Mouse (Mus musculus): ENCODE results near the gene Ddb2.

Ddb2 gene

GRCm38 (mm10) chr2:91236601-91237510 lies at the start of gene Ddb2:
TSS of gene Ddb2 (minus strand) at chr2:91236982.
- DNase-seq (ENCODE audit: low read depth, low spot score): peak; percentile 93

- DNase-seq (ENCODE audit: low read depth, low spot score): no peak
These were observed 49.2 kb upstream of the Ddb2 start for GRCm38 (mm10) chr2:91285885-91286505.

GRCm38 (mm10) chr2:91284375-91285199 lies 47.8 kb upstream of the Ddb2 start:
- DNase-seq (ENCODE audit: low read depth, low spot score): no peak

DNA sequence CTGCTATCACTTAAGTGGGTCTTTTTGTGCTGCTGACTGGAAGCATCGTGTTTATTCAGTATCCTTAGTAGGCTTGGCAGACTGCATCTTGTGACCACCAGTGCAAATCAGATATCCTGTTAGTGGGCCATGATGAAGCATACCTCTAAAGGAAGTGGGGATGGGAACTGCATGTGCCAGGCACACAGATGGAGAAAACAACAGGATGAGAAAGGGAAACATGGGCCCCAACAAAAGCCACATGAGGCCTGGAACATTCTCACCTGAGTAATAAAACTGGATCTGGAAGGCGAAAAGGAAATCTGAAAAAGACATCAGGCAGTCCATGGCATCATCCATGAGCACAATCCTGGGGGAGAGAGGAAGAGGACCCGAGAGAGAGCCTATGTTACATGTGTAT lies 47.2 kb upstream of the Ddb2 start:
- no peak for DNase-seq (ENCODE audit: low read depth, low spot score)

- DNase-seq (ENCODE audit: low read depth, low spot score): no peak
These were observed 44.6 kb upstream of the Ddb2 start for GRCm38 (mm10) chr2:91281366-91281765.

GRCm38 (mm10) chr2:91279372-91279755 lies 42.6 kb upstream of the Ddb2 start:
- no peak for DNase-seq (ENCODE audit: low read depth, low spot score)

DNA sequence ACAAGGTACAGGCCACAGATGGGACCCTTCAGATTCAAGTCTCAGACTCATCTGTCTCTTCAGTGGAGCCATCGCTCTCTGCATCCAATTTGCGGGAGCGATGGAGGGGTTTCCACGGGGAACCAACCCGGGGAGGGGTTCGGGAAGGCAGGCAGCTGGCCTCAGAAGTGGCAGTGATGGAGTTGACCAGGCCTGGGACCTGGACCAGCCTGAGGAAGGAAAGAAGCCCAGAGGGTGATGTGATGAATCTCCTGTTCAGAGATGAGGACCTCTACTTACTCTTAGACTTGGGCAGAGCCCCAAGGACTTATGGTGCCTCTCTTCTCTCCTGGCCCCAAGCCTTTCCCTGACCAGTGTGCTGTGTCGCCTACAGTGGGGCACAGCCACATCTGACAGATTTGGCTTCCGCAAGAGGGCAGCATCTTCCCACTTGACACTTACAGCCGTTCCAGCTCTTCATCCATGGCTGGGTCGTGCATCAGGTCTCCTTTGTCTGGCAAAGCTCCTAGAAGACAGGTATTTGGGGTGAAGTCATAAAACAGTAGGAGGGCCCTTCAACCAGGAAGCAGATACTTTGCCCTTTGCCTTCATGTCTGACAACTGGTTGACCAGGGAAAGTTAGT lies 42.1 kb upstream of the Ddb2 start:
- no peak for DNase-seq (ENCODE audit: low read depth, low spot score)

DNA sequence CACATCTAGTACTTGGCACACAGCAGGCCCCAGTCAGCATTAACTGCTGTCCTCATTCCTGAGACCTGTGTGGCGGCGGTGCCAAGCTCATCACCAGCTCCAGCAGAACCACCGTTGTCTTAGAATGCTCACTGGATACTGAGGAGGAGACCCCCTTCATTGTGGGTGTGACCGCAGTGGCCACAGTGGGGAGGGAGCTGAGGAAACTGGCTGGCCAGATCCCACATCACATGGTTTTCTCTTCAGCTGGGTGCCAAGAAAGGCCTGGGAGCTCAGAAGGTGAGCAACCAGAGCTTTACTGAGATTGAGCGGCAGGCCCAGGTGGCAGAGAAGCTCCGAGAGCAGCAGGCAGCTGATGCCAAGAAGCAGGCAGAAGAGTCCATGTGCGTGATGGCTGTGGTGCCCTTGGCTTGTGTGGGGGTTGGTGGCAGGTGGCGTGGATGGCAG lies 32.9 kb upstream of the Ddb2 start:
- no peak for DNase-seq (ENCODE audit: low read depth, low spot score)

GRCm38 (mm10) chr2:91268706-91269105 lies 31.9 kb upstream of the Ddb2 start:
- no peak for DNase-seq (ENCODE audit: low read depth, low spot score)

- DNase-seq (ENCODE audit: low read depth, low spot score): no peak
These were observed 31.3 kb upstream of the Ddb2 start for GRCm38 (mm10) chr2:91268042-91268441.

DNA sequence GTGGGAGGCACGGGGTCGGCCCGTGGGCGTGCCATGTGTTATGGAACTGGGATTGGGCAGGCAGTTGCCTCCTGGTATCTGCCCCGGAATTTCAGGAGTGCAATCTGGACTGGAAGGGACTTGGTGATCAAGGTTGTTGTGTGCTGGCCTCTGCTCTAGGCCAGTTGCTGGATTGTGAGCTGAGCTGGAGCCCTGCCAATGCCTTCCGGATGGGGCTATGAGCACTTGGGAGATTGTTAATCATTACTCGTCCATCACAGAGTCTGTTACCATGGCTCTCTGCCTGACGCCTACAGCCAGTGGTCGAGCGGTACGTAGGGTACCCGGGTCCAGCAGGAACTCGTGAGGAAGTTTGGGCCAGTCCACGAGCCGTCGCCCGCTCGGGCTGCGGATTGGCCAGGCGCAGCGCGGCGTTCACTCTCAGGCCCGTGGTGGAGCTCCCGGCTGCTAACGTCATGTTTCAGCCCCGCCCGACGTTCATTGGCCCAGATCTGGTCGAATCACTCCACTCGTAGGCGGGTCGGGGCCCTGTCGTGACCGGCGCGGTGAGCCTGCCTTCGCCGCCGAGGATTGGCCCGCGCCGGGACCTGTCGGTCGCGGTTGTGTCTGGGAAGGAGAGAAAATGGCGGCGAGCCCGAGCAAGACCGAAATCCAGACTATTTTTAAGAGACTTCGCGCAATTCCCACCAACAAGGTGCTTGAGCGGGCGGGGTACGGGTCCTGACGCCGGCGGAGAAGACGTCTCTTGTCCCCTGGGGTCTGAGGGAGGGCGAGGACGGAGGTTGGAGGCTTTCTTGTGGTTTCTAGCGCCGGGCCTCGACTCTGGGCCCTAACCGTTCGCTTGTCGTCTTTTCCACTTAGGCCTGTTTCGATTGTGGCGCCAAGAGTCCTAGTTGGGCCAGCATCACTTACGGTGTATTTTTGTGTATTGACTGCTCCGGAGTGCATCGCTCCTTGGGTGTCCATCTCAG lies 28.2 kb upstream of the Ddb2 start, which contains the start of gene Arfgap2:
TSS of gene Arfgap2 (plus strand) at position 264 of the 971 bp plus-strand sequence.
- DNase-seq (ENCODE audit: low read depth, low spot score): peak; percentile 97

DNA sequence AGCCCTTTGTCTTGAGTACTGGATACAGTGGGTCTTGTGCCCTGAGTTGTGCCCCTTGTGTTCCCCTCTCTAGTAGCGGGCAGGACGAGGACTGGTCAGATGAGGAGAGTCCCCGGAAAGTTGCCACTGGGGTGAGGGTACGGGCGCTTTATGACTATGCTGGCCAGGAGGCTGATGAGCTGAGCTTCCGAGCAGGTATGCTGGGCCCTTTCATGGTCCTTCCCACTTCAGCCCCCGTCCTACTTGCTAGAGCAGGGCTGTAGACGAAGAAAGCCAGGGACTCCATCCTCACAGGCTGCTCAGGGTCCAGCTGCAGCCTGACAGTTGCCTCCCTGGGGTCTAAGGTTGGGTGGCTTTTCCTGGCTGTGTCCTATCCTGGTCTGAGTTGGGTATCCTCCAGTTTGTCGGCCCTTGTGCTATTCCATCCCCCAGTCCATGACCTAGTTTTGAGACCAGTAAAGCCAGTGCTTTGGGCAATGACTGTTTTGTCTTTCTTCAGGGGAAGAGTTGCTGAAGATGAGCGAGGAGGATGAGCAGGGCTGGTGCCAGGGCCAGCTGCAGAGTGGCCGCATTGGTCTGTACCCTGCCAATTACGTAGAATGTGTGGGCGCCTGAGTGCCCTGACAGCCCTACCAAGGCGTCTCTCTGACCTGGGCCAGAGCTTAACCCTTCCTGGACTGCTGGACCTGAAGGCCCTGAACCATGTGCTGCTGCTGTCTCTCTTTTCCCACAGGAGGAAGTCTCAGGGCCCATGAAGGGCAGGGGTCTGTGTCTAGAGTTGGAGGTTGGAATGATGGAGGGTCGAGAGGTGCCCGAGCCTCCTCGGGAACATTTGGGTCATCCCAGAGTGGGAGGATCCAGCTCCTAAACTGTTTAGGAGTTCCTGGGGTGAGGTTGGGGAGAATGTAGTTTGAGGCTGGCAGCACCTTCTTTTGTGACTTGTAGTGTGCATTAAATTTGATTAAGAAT lies 27.2 kb upstream of the Ddb2 start:
- DNase-seq (ENCODE audit: low read depth, low spot score): no peak

- no peak for DNase-seq (ENCODE audit: low read depth, low spot score)
These were observed 22.7 kb upstream of the Ddb2 start for GRCm38 (mm10) chr2:91259493-91259892.

GRCm38 (mm10) chr2:91258830-91259229 lies 22.0 kb upstream of the Ddb2 start:
- no peak for DNase-seq (ENCODE audit: low read depth, low spot score)

DNA sequence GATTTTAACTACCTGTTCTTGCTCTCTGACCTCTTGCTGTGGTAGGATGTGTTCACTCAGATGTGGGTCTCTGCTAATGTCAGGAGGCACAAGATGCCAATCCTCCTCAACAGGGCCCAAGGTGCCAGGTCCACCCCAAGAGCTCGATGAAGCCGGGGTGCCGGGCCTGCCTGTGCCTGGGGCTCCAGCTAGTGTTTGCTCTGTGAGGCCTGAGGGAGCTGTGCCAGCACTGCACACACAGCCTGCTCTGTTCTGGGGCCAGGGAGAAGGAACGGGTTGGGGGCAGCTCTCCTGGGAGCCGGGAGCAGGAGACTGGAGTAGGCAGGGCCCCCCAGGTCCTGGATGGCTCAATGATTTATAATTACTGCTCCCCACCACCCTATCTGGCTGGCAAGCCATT lies 21.3 kb upstream of the Ddb2 start:
- DNase-seq (ENCODE audit: low read depth, low spot score): no peak

DNA sequence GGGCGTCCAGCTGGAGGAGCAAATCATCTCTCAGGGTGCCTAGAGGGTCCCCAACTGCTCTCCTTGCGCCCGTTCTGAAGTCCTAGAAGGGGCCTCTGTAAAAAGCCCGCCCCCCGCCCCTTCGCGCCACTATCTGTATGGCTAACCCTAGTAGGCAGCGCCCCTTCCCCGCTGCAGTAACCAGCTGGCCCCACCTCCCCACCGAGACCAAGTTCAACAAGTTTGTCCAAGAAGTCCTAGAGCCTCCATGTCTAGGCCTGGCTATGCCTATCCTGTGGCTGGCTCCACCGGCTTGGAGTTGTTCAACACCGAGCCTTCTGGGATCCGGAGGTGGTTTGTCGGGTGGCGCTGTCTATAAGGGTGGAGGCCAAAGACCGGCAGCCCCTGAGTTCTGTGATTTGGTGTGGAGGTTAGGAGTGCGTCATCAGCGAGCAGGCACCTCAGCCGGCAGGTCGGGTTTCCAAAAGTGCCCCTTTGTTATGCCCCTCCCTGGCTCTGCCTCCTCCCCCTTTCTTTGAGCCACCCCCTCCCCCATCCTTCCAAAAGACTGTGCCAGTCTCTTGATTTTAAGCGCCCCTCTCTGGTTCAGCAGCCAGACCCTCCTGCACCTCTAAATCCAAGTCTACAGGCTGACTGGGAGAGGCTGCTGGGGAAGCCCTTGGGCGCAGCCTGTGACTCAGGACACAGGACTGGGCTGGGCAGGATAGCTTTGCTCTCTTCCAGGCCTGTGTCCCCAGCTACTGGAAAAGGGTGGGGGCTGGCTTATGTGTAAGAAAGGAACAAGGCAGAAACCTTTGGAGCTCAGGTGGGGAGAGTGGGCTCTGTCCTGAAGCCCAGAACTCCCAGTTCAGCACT lies 20.6 kb upstream of the Ddb2 start:
- no peak for DNase-seq (ENCODE audit: low read depth, low spot score)

DNA sequence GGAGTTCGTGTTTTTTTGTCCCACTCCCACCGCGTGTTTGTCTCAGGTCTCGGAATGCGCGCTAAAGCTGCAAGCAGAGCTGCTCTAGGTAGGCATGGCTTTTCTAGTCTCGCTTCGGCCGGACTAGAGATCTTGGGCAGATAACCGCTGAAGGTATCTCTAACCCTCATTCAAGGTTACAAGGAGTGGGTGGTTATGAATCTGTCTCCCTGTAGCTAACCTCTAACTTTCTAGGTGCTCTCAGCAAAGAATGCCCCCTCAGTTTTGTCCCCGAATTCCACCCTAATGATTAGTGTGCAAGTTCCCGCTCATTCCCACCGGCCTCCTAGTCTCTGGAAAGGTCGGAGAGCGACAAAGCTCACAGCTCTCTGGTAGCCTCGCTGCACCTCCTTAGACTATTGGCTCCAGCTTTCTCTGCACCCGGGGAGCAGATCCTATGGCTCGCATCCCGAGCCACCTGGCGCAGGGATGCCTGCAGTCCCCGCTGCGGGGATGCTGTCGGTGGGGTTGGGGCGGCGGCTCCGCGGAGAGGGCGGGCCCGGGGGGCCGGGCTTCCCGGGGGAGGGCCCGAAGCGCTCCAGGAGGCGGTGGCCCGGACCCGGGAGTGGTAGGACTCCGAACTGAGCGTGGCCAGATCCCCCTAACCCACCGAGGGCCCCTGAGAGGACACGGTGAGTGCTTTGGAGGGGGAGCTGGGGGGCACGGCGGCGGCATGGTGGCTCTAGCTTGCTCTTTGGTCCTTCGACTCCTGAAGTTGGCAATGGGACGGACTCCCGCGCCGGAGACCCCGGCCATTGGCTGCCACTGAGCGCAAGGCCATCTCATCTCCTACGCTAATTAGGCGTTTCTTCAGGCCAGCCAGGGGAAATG lies 19.7 kb upstream of the Ddb2 start:
- no peak for DNase-seq (ENCODE audit: low read depth, low spot score)
